Mouse (Mus musculus): Measurements from ENCODE around the gene Atp5mpl. TPM values are rescaled to one million over a fixed set of nuclear protein-coding genes. Genes with fewer than 3 reads are reported as not detected.

Gene Atp5mpl
- 461 and 487 TPM in 2 replicates for total RNA-seq (2012; rRNA removed)
- polyA plus RNA-seq (2012; ENCODE audit: insufficient read depth in 1 of 2, insufficient read length in 2 of 2, low read depth in 1 of 2, low replicate concordance in 2 of 2, missing spikeins in 1 of 2), result 1,000 to 10,000 TPM in 1 of 2 experiments, 100 to 1,000 TPM in 1; 224 to 1,158 TPM

DNA sequence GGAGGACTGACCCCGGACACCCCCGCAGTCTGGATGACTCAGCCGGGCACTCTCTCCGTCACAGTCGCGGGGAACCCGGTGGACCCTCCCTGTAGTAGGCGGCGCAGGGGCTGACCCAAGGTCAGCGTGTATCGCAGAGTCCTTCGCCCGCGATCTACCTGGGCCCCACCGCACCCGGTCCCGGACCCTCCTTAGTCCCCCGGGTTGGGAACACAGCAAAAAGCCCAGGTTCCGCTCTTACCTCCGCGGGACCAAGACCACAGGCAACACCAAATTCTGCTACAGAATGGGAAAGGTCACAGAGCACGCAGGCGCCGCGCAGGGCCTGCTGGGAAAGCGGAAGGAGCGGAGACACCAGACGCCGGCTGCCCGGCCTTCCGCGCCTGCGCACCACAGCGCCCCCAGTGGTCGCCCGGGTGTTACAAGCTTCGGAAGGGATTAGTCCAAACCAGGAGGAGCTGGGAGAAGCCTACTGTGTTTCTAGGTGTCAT lies at the start of gene Atp5mpl:
TSS of gene Atp5mpl (minus strand) at position 295 of the 491 bp plus-strand sequence.
- Histone ChIP-seq H3K27me3 (ENCODE audit: control insufficient read depth in 1 of 2, insufficient read depth in 2 of 2, low read length in 2 of 2) (no peaks in the 10 kb centered on the region), H3K4me3 (ENCODE audit: control insufficient read depth in 1 of 2, insufficient read depth in 1 of 2, low read depth in 2 of 2, low read length in 2 of 2) (peak within 1 kb of the TSS; percentile 76 to 92), H3K36me3 (ENCODE audit: control insufficient read depth in 1 of 2, insufficient read depth in 2 of 2, low read length in 2 of 2) (peaks cover 7 to 17% of the 10 kb centered on the region in 2 experiments), H3K9ac (ENCODE audit: control insufficient read depth, low read depth, low read length, poor library complexity, severe bottlenecking) (peak within 1 kb of the TSS; percentile 92), H3K27ac (ENCODE audit: control insufficient read depth, low read depth, low read length) (peak within 1 kb of the TSS; percentile 17; the same call in 1 of the 2 replicates), H3K4me1 (ENCODE audit: control insufficient read depth in 1 of 2, insufficient read depth in 2 of 2, low read length in 2 of 2) (peaks cover 5 to 16% of the 10 kb centered on the region in 2 experiments; a peak in 3 of 4 replicates), H3K9me3 (replicated peaks; ENCODE audit: insufficient read depth, low read length) (no peaks in the 10 kb centered on the region), H3K79me2 (ENCODE audit: control insufficient read depth, insufficient read depth, low read length, poor library complexity) (peaks cover 30% of the 10 kb centered on the region)
- peak; percentile 96 for DNase-seq (ENCODE audit: low read depth, low spot score)
- TF ChIP-seq TCF12 (IDR thresholded peaks at IDR 0.05; ENCODE audit: low read depth, low read length) (peak; percentile 76), POLR2AphosphoS5 (IDR thresholded peaks at IDR 0.05; ENCODE audit: borderline replicate concordance, low read depth, low read length) (no peak), NRF1 (IDR thresholded peaks at IDR 0.05; ENCODE audit: insufficient read depth, low read depth, low read length, poor library complexity, severe bottlenecking) (peak; percentile 82), SIN3A (IDR thresholded peaks at IDR 0.05; ENCODE audit: low read length) (peak; percentile 87), ELF1 (IDR thresholded peaks at IDR 0.05; ENCODE audit: low read depth, low read length) (peak; percentile 94), ZKSCAN1 (IDR thresholded peaks at IDR 0.05; ENCODE audit: low read depth, low read length) (no peak), ZC3H11A (IDR thresholded peaks at IDR 0.05; ENCODE audit: low read depth, low read length) (no peak), POLR2AphosphoS2 (IDR thresholded peaks at IDR 0.05; ENCODE audit: low read length) (peak; percentile 69; the same call in 1 of the 2 replicates), NELFE (IDR thresholded peaks at IDR 0.05; ENCODE audit: low read depth, low read length) (peak; percentile 87), ZMIZ1 (IDR thresholded peaks at IDR 0.05; ENCODE audit: low read depth, low read length) (peak; percentile 63; the same call in 1 of the 2 replicates), MYC (IDR thresholded peaks at IDR 0.05; ENCODE audit: low read depth, low read length) (peak; percentile 59; the same call in 1 of the 2 replicates), GABPA (IDR thresholded peaks at IDR 0.05; ENCODE audit: low read depth, low read length) (peak; percentile 60; the same call in 1 of the 2 replicates), MEF2A (IDR thresholded peaks at IDR 0.05; ENCODE audit: extremely low read depth, insufficient replicate concordance, low read depth, low read length, poor library complexity, severe bottlenecking) (0 out of 2 replicates have a peak, but pooled peaks have one; percentile 25), E2F4 (IDR thresholded peaks at IDR 0.05; ENCODE audit: borderline replicate concordance, low read depth, low read length) (no peak), POLR2A (IDR thresholded peaks at IDR 0.05; ENCODE audit: control insufficient read depth in 1 of 2, insufficient read depth in 1 of 2, low read depth in 1 of 2, low read length in 2 of 2, poor library complexity in 1 of 2) (peak; percentile 56 to 79), ETS1 (IDR thresholded peaks at IDR 0.05; ENCODE audit: low read depth, low read length) (no peak), CHD2 (IDR thresholded peaks at IDR 0.05; ENCODE audit: low read length) (no peak), CHD1 (IDR thresholded peaks at IDR 0.05; ENCODE audit: low read depth, low read length) (no peak), USF2 (IDR thresholded peaks at IDR 0.05; ENCODE audit: borderline replicate concordance in 1 of 2, insufficient read depth in 1 of 2, low read depth in 1 of 2, low read length in 2 of 2) (no peak), MAFK (IDR thresholded peaks at IDR 0.05; ENCODE audit: borderline replicate concordance, low read depth, low read length) (no peak), MYB (IDR thresholded peaks at IDR 0.05; ENCODE audit: low read depth, low read length) (no peak), EP300 (IDR thresholded peaks at IDR 0.05; ENCODE audit: low read depth in 1 of 2, low read length in 2 of 2) (0 out of 4 replicates have a peak, but pooled peaks of 1 of the 2 experiments have one; percentile 18), MAZ (IDR thresholded peaks at IDR 0.05; ENCODE audit: low read depth, low read length) (no peak), CTCF (IDR thresholded peaks at IDR 0.05 in 2 of 3, conservative IDR thresholded peaks at IDR 0.05 in 1 of 3; ENCODE audit: control insufficient read depth in 1 of 3, insufficient read depth in 1 of 3, low read depth in 2 of 3, low read length in 3 of 3, poor library complexity in 1 of 3, severe bottlenecking in 1 of 3) (peak; percentile 73 to 87 (median 83)), BHLHE40 (IDR thresholded peaks at IDR 0.05; ENCODE audit: borderline replicate concordance, low read depth, low read length) (no peak), RAD21 (IDR thresholded peaks at IDR 0.05; ENCODE audit: low read depth, low read length) (no peak), TBP (IDR thresholded peaks at IDR 0.05; ENCODE audit: low read depth, low read length) (peak; percentile 74), TAL1 (IDR thresholded peaks at IDR 0.05; ENCODE audit: low read length) (no peak), JUND (IDR thresholded peaks at IDR 0.05; ENCODE audit: low read depth, low read length) (no peak), SMC3 (IDR thresholded peaks at IDR 0.05; ENCODE audit: low read depth, low read length) (no peak), USF1 (IDR thresholded peaks at IDR 0.05; ENCODE audit: low read depth, low read length) (no peak), GATA1 (IDR thresholded peaks at IDR 0.05; ENCODE audit: low read depth, low read length) (no peak), MXI1 (IDR thresholded peaks at IDR 0.05; ENCODE audit: low read depth, low read length) (peak; percentile 72; the same call in 1 of the 2 replicates), RCOR1 (IDR thresholded peaks at IDR 0.05; ENCODE audit: low read depth, low read length) (no peak), ZNF384 (IDR thresholded peaks at IDR 0.05; ENCODE audit: low read depth, low read length) (no peak), KAT2A (conservative IDR thresholded peaks at IDR 0.05; ENCODE audit: low read depth, low read length) (peak; percentile 78)

Data from MEL (cell line).